Mouse (Mus musculus) lung, postnatal 0 days (tissue): ENCODE measurements around the gene Fam207a. TPM values are rescaled to one million over a fixed set of nuclear protein-coding genes. Genes with fewer than 3 reads are reported as not detected.

Experiments used
- ATAC-seq: fragments of 200-750 bp; cut with Nextera tagmentation; 2 replicates; pipeline ENCODE4 v1.8.0; 2017; ENCODE audit warnings: moderate library complexity
- DNase-seq: peaks from one replicate; pipeline ENCODE4 v3.0.0-alpha.2; 2016; ENCODE audit warnings: low spot score
- H3K27ac ChIP-seq: fragments of 300-500 bp; sonication (generic); 2 replicates; pipeline ENCODE4 v1.5.1; 2014; ENCODE audit warnings: antibody characterized with exemption, mild to moderate bottlenecking, low read length, mixed read lengths
- H3K27me3 ChIP-seq: fragments of 300-500 bp; sonication (generic); replicated peaks from 2 replicates; pipeline ENCODE4 v1.6.1; 2014; ENCODE audit warnings: low read length, mixed read lengths; ENCODE audit not compliant: insufficient read depth
- H3K36me3 ChIP-seq: fragments of 300-500 bp; sonication (generic); 2 replicates; pipeline ENCODE4 v1.6.1; 2014; ENCODE audit warnings: low read length, mixed read lengths; ENCODE audit not compliant: insufficient read depth
- H3K4me1 ChIP-seq: fragments of 300-500 bp; sonication (generic); 2 replicates; pipeline ENCODE4 v1.6.1; 2014; ENCODE audit warnings: antibody characterized with exemption, low read depth, low read length, mixed read lengths; ENCODE audit not compliant: insufficient read depth
- H3K4me2 ChIP-seq: fragments of 300-500 bp; sonication (generic); replicated peaks from 2 replicates; pipeline ENCODE4 v1.6.1; 2014; ENCODE audit warnings: low read depth, mild to moderate bottlenecking, low read length, moderate library complexity, mixed read lengths
- H3K4me3 ChIP-seq: fragments of 300-500 bp; sonication (generic); 2 replicates; pipeline ENCODE4 v1.5.1; 2014; ENCODE audit warnings: low read depth, low read length
- H3K9ac ChIP-seq: fragments of 300-500 bp; sonication (generic); replicated peaks from 2 replicates; pipeline ENCODE4 v1.6.1; 2014; ENCODE audit warnings: low read depth, mild to moderate bottlenecking
- H3K9me3 ChIP-seq: fragments of 300-500 bp; sonication (generic); 2 replicates; pipeline ENCODE4 v1.6.1; 2016; ENCODE audit warnings: low read length, mixed read lengths
- CTCF ChIP-seq: IDR thresholded peaks from 2 replicates; pipeline ENCODE4 v1.5.1; 2016; ENCODE audit warnings: antibody characterized with exemption, mild to moderate bottlenecking
- EP300 ChIP-seq: IDR thresholded peaks from 2 replicates; pipeline ENCODE4 v1.6.1; 2016; ENCODE audit warnings: antibody characterized with exemption, mild to moderate bottlenecking, control low read depth
- WGBS: fragments of 180-500 bp; shearing (Covaris S2); extraction: QIAGEN DNeasy Blood & Tissue Kit; methylation state at CpG from one replicate; pipeline ENCODE4 v1.1.7; 2014; 5-methylcytosine and 5-hydroxymethylcytosine counted together
- polyA plus RNA-seq: library from polyadenylated mRNA; unstranded; fragments of >200 nt; fragmentation: Nextera tagmentation; extraction: Ambion mirVana; gene quantifications from 2 replicates; pipeline ENCODE4 v1.2.1, GENCODE M21; 2015

Fam207a gene
- polyA plus RNA-seq, 1 experiment from 2014 or later, result 27.2 TPM

DNA sequence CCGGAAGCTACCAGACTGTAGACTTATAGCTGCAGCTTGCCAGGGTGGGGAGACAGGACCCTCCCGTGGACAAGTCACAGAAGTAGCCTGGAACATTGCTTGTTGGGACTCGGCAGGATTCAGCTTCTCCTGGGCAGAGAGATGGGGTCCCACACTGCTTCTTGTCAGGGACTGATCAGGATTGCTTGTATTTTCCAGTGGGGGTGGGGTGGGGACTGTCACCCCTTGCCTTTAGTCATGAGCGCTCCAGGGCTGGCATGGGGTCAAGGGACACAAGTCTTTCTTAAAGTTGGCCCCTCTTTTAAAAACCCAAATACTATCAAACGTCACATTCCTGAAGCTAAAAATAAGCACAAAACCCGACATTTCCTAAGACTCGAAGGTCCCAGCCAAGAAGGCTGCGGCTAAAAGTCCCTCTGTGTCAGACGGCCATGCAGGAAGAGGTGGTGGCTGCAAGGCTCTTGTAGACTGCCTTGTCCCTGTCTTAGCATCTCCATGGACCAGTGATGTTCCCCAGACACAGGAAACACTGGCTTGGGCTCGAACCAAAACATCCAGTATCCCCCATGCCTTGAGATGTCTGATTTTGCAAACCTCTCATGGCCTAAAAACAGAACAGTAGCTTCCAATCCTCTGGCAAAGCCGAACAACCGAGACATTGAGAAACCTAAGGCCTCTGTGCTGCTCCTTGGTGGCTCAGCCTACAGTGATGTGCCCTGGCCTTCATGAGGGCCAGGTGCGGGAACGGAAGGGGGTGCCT lies 60.2 kb downstream of the Fam207a start:
- ATAC-seq, result peak; percentile 77
- 55% methylated on average over 14 of the region's 14 CpGs for WGBS
- H3K27ac ChIP-seq, result peak overlapping the region; percentile 69

DNA sequence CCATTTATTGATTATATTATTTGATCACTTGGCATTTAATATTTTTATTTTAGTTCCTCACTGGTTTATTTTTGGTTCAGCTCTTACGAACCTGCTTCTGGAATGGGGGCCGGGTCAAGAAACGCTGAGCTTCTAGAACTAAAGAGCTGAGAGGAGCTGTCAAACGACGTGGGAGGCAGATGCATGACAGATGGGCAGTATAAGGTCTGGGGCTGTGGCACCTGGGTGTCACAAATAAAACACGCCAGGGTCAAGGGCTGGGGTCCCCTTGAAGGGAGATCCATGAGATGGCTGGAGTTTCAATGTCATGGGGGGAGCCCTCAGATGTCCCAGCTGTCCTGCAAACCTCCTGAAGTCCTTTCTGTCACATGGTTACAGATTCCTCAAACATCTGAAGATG lies 60.8 kb downstream of the Fam207a start:
- Histone ChIP-seq H3K4me1 (no peaks in the 10 kb centered on the region; the same call in 1 of the 2 replicates), H3K27me3 (no peaks in the 10 kb centered on the region), H3K27ac (peak overlapping the region; percentile 69), H3K9ac (no peak overlapping the region), H3K9me3 (no peaks in the 10 kb centered on the region), H3K4me2 (no peak overlapping the region), H3K4me3 (no peak overlapping the region), H3K36me3 (no peaks in the 10 kb centered on the region)
- no peak for DNase-seq
- WGBS, result 53% methylated on average over 6 of the region's 6 CpGs
- TF ChIP-seq CTCF (no peak), EP300 (no peak)
- peak; percentile 18 for ATAC-seq

More for the DNA sequence above, 60.2 kb downstream of the Fam207a start:
- H3K4me3 ChIP-seq, result no peak overlapping the region
- H3K36me3 ChIP-seq, result no peaks in the 10 kb centered on the region
- TF ChIP-seq EP300 (no peak), CTCF (no peak)
- H3K4me2 ChIP-seq, result 0 out of 2 replicates have a peak overlapping the region, but pooled peaks have one; percentile 8
- peak; percentile 82 for DNase-seq
- no peaks in the 10 kb centered on the region for H3K27me3 ChIP-seq
- H3K9me3 ChIP-seq, result no peaks in the 10 kb centered on the region
- no peaks in the 10 kb centered on the region; the same call in 1 of the 2 replicates for H3K4me1 ChIP-seq
- H3K9ac ChIP-seq, result no peak overlapping the region

DNA sequence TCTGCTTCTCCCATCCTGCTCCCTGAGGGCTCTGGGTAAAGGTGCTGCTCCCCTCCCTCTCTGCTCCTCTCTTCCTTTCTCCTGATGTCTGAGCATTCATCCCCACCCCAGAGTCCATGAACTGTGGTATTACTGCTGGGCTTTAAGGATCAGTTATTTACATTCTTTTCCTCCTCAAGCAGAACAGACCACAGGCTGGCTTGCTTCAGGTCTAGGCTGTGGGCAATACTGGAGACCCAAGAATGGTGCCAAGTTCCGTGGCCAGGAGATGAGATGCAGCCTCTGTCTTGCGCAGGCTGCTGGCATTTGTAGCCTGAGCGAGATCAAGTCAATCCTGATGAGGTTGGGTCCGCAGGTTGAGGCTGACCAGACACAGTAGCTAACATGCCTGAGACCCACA lies 63.8 kb downstream of the Fam207a start:
- DNase-seq (no peak), ATAC-seq (no peak)
- Histone ChIP-seq H3K9me3 (no peaks in the 10 kb centered on the region), H3K27me3 (no peaks in the 10 kb centered on the region), H3K4me2 (no peak overlapping the region), H3K4me1 (peaks cover 14% of the 10 kb centered on the region; the same call in 1 of the 2 replicates), H3K27ac (no peak overlapping the region), H3K9ac (no peak overlapping the region), H3K36me3 (no peaks in the 10 kb centered on the region), H3K4me3 (no peak overlapping the region)
- WGBS, result 87% methylated on average over 4 of the region's 4 CpGs
- TF ChIP-seq CTCF (no peak), EP300 (no peak)

DNA sequence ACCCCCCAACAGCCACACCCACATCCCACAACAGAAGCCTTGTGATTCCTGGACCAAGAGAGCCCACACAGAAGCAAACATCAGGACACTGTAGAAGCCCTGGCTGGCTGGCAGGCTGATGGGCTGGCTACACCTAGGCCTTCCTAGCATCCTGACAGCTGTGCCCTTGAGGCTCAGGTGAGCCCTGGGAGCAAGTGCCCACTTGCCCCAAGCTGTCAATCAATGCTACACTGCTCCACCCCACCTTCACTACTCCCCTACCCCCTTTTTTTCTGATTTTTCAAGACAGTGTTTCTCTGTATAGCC lies 65.5 kb downstream of the Fam207a start:
- ATAC-seq, result peak; percentile 14; the same call in 1 of the 2 replicates
- DNase-seq, result no peak
- no peak overlapping the region for H3K4me3 ChIP-seq
- no peak overlapping the region for H3K9ac ChIP-seq
- no peaks in the 10 kb centered on the region for H3K36me3 ChIP-seq
- no peaks in the 10 kb centered on the region for H3K27me3 ChIP-seq
- peak overlapping the region; percentile 20; the same call in 1 of the 2 replicates for H3K4me2 ChIP-seq
- no peaks in the 10 kb centered on the region for H3K9me3 ChIP-seq
- no peak for TF ChIP-seq CTCF
- TF ChIP-seq EP300, result no peak
- peaks cover 14% of the 10 kb centered on the region; the same call in 1 of the 2 replicates for H3K4me1 ChIP-seq
- H3K27ac ChIP-seq, result peak overlapping the region; percentile 66

DNA sequence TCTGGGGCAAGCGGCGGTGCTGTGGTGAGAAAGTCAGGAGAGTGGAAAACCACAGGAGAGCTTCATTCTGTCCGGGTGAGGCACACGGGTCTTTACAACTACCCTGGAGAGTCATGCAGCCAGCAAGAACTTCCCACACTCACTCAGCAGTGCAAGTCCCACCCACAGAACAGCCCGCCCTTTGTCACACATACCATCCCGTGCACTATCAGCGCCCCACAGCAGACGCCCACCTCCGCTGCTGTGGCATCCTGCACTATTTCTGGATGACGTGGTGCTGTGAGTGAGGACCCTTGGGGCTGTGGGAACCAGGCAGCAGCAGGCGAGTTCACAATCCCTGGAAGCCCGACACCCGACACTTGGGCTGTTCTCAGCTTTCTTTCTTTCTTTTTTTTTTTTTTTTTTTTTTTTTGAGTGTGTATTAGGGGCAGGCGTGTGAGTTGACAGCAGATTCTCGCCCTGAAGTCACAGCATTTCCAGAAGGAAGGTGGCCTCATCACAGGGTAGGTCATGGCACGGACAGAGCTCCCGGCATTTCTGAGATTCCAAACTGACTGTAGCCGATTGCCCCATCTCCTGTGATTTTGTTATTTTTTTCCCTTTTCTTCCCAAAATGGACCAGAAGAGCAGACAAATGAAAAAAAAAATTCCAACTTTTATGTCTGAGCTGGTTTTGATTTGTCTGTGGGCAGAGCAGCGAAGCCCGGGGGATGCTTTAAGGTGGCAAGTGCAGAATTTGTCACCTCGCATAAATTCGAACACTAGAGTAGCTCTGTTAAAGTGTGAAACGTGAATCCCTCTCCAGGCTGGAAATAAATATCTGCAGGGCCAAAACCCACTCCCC lies 66.0 kb downstream of the Fam207a start:
- no peaks in the 10 kb centered on the region for H3K9me3 ChIP-seq
- H3K4me3 ChIP-seq, result peak overlapping the region; percentile 19; the same call in 1 of the 2 replicates
- peak overlapping the region; percentile 44 for H3K4me2 ChIP-seq
- peak; percentile 78 for DNase-seq
- H3K9ac ChIP-seq, result no peak overlapping the region
- peak; percentile 75 for ATAC-seq
- no peak for TF ChIP-seq CTCF
- peak; percentile 18; the same call in 1 of the 2 replicates for TF ChIP-seq EP300
- peaks cover 14% of the 10 kb centered on the region; the same call in 1 of the 2 replicates for H3K4me1 ChIP-seq
- WGBS, result 16% methylated on average over 23 of the region's 23 CpGs
- H3K36me3 ChIP-seq, result no peaks in the 10 kb centered on the region
- H3K27ac ChIP-seq, result peak overlapping the region; percentile 66
- H3K27me3 ChIP-seq, result no peaks in the 10 kb centered on the region

DNA sequence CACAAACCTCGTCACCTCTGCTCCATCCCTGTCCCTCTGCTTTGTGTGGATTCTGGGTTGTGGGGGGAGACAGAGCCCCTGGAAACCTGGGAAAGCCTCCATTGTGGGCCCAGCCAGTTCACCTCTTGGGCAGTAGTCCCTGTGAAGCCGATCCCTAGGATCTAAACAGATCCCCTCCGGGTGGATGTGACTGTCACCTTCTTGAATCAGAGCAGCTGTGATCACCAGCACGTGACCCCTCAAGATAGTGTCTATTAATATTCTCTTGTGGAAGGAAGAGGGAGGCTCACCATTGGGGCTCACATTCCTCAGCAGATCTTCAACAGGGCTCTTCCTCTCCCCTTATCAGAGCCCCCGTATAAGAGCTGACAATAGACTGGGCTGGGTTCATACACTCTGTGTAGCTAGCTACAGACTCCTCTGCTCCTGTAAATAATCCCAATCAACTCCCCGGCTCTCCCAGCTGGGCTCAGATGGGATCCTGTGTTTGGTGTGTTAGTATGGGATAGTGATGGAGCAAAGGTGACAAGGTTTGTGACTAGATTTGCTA lies 66.8 kb downstream of the Fam207a start:
- Histone ChIP-seq H3K4me1 (peaks cover 14% of the 10 kb centered on the region; the same call in 1 of the 2 replicates), H3K27ac (peak overlapping the region; percentile 66), H3K4me3 (0 out of 2 replicates have a peak overlapping the region, but pooled peaks have one; percentile 19), H3K4me2 (peak overlapping the region; percentile 44), H3K36me3 (no peaks in the 10 kb centered on the region), H3K27me3 (no peaks in the 10 kb centered on the region), H3K9ac (no peak overlapping the region), H3K9me3 (no peaks in the 10 kb centered on the region)
- 35% methylated on average over 6 of the region's 6 CpGs for WGBS
- DNase-seq, result no peak
- no peak for TF ChIP-seq CTCF
- TF ChIP-seq EP300, result no peak
- peak; percentile 27; the same call in 1 of the 2 replicates for ATAC-seq
